Mouse (Mus musculus): ENCODE data around the gene Psmd1.
"Not testable (repeated sequence)": the region's sequence is repeated elsewhere in the genome, so short reads cannot be mapped to it uniquely, and the experiment has no call there.

Gene Psmd1

DNA sequence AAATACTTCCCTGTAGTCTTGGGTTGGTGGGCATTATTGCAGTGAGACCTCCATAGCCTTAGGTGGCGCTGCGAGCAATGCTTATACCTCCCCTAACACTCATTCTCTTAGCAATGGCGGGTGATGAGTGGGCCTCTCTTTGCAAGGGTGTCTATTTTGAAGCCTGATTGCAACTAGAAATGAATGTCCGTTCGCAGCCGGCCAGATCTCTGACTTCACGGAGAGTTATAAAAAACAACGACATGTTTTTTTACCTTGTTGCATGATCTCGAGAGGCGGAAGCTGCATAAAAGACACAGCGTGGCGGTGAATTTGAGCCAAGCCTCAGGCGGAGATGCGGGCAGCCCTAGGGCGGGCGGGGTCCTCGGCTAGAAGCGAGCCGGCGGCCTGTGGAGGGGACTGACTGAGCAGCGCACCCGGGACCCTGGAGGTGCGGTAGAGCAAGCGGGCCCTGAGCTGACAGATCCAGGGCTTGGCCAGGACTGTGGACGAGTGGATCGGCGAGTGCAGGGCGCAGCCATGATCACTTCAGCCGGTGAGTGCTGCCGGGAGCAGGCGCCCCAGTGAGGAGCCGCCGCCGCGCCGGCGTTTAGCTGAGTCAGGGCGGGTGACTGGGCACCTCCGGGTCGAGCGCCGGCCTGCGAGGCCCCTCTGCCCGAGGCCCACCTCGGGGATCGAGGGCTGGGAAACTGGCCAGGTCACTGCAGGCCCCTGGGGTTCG lies at the start of gene Psmd1:
Gene Psmd1 (plus strand): TSS at position 117 of the 721 bp plus-strand sequence.
- peak; percentile 91 for DNase-seq (ENCODE audit: extremely low spot score)

DNA sequence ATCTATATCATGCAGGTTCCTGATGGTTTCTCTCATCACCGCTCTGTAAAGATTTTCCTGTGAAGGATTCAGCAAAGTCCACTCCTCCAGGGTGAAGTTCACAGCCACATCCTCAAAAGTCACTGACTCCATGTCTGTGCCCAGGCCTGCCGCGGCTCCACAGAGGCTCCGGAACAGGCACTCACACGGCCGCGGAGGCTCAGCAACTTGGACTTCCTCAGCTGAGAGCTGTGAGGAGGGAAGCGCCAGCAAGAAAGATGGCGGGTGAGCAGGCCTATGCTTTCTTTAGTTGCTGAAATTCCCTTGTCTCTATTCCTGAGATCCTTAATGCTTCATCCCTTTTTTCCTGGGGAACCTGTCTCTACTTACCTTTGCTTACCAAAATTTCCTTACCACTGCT lies 48.4 kb upstream of the Psmd1 start:
- not testable (repeated sequence) for DNase-seq (ENCODE audit: extremely low spot score)

GRCm38 (mm10) chr1:86016516-86016915 lies 47.7 kb upstream of the Psmd1 start, which contains the start of gene Spata3:
Spata3 (plus strand) TSS chr1:86016816.
- no peak for DNase-seq (ENCODE audit: extremely low spot score)

GRCm38 (mm10) chr1:86018235-86019055 lies 45.7 kb upstream of the Psmd1 start:
- DNase-seq (ENCODE audit: extremely low spot score), result peak; percentile 79

- peak; percentile 10 for DNase-seq (ENCODE audit: extremely low spot score)
These were observed 42.7 kb upstream of the Psmd1 start for GRCm38 (mm10) chr1:86021365-86021989.

GRCm38 (mm10) chr1:86032273-86032987 lies 31.8 kb upstream of the Psmd1 start:
- peak; percentile 49 for DNase-seq (ENCODE audit: extremely low spot score)

DNA sequence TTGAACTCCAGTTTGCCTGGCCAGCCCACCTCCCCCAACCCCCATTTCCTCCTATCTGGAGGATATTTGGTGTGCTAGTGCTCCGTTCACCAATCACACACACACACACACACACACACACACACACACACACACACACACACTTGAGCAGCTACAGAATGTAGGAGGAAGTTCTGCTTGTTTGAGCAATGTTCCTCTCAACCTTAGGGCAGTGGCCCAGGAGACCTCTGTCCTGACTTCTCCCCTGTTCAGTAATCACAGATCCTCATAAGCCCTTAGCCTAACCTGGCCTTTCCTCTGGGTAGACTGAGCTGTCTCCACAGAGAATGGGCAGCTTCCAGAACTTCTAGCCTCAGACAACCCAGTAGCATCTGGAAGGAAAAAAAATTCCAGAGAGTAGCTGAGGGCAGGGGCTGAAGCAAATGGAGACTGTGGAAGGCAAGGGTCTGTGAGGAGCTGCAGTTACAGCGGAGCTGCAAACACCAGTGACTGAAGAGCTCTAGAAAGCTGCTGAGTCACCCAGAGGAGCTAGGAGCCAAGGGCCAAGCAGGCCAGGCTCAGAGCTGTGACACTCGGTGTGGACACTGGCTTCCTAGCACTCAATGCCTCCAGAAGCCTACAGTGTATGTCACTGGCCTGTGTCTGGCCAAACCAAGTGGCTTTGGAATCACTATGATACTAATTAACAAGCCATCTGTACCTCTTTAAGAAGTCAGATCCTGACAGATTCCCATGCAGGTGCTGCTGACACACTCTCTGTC lies 25.8 kb upstream of the Psmd1 start:
- no peak for DNase-seq (ENCODE audit: extremely low spot score)

GRCm38 (mm10) chr1:86040131-86040530 lies 24.1 kb upstream of the Psmd1 start:
- no peak for DNase-seq (ENCODE audit: extremely low spot score)

DNA sequence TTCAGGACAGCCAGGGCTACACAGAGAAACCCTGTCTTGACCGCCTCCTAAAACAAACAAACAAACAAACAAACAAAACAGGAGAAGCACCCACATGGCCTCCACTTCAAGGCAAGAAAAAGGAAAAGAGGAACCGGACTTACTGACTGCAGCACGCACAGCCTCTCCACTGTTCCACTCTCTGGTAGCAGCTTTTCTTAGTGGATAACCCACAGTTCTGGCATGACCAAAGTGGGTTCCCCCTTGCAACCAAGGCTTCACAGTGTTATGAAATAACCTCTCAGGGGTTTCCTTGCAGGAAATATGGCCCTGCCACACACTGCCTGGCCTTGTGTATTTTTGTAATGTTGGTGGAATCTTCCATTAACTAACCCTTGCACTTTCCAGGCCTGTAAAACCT lies 23.4 kb upstream of the Psmd1 start:
- DNase-seq (ENCODE audit: extremely low spot score), result no peak

- no peak for DNase-seq (ENCODE audit: extremely low spot score)
These were observed 19.1 kb upstream of the Psmd1 start for GRCm38 (mm10) chr1:86045056-86045455.

DNA sequence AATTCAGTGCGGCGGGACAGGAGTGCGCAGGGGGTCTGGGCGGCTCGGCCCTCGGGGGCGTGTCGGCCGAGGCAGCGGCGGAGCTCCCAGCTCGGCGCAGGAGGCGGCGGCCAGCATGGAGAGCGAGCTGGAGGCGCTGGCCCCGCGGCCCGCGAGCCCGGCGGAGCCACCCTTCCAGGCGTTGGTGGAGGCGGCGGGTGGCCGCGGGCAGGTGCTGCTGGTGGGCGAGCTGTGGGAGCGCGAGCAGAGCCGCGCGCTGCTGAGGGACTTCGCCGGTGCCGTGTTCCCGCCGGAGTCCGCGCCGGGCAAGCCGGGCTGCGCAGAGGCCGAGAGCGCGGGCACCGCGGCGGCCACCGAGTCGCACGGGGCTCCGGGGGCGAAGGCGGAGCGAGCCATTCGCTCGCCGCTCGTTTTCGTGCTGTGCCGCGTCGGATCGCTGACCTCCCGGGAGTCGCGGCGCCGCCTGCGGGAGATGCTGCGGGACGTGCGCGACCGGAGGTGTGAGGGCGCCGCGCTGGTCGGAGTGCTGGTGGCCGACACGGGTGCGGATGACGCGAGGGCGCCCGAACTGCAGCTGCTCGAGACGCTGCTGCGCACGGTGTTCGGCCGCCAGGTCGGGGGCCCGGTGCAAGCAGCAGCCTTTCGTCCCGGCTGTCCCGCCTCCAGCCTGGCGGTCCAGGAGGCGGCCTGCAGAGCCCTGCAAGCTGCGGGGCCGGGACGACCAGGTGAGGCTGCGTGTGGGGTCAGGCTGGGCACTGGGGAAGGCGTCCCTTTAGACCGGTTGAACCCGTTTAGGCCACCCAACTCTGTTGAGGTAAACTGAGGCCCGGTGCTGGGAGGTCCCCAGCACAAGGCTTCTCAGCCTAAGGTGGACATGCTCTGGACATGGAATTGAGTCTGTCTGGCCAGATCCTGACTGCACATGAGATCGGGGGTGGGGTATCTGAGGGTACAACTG lies 18.1 kb upstream of the Psmd1 start, which contains the start of gene 2810459M11Rik:
Gene 2810459M11Rik (plus strand): TSS at position 16 of the 958 bp plus-strand sequence.
- DNase-seq (ENCODE audit: extremely low spot score), result peak; percentile 59

- no peak for DNase-seq (ENCODE audit: extremely low spot score)
These were observed 17.2 kb upstream of the Psmd1 start for GRCm38 (mm10) chr1:86046833-86047563.

DNA sequence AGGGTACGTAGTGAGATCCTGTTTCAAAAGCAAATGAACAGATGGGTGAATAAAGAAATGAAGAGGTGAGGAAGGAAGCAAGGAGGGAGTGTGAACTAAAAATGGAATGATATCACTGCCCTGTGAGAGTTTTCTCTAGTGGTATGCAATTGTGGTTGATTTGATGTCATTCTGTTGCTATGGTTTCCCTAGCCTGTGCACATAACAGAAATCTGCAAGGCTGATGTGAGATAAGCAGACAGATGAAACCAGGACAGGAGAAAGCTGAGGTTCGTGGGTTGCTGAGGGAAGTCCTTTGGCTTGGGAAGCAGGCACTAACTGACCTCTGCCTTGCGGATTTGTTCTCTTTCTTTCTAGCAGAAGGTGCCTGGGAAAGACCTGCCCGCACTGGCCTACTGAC lies 16.0 kb upstream of the Psmd1 start:
- DNase-seq (ENCODE audit: extremely low spot score), result no peak

DNA sequence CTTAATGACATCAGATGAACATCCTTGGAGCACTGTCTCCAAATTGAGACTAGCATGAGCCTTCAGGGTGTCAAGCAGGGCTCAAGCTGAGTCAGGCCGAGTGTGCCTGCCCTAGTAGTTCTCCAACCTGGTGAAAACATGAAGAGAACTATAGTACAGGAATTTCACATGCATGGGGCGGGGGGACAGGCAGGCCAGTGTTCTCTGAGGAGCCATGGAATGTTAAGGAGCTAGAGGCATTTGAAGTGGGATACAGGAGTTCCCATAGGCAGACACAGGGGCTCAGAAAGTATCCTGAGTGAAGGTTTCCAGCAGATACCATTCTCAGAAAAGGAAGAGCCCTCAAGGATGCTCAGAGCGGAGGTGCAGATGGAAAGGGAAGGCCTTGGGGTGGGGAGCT lies 15.4 kb upstream of the Psmd1 start:
- no peak for DNase-seq (ENCODE audit: extremely low spot score)

DNA sequence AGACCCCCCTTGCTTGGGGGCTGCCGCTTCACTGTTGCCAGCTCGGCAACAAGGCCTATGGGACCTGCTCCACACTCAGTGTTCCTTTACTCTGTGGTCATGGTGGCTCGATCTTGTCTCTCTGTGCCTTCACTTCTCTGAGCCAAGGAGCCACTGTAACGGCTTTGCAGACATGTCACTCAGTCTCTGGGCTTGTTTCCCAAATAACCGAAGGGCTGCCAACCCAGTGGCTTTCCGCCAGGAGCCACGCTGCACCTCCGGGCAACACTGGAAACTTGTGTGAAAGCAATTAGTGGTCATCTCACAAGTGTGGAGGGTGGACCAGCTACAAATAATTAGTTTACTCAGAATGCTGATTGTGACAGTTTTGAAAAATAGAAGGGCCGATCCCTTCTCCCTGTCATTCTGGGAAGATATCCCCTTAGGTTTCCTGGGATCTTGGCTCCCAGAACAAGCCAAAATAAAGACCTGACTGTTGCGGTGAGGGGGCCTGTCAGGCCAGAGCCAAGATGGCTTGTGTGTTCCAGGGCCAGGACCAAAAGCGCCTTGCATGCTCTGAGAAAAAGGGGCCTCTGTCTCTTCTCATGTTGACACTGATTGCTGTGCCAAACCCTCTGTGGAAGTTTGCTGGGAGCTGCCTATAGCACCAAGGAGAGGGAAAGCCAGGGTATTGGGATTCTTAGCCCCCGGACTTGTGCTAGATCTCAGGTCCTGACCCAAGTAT lies 10.8 kb upstream of the Psmd1 start:
- no peak for DNase-seq (ENCODE audit: extremely low spot score)

- DNase-seq (ENCODE audit: extremely low spot score), result no peak
These were observed 9.2 kb upstream of the Psmd1 start for GRCm38 (mm10) chr1:86054943-86055342.

- no peak for DNase-seq (ENCODE audit: extremely low spot score)
These were observed 7.9 kb upstream of the Psmd1 start for GRCm38 (mm10) chr1:86056284-86056683.

All from embryo, embryonic 9.5 days (tissue).